Mouse (Mus musculus) spleen, adult 2 months (tissue): Measurements from ENCODE around the gene Bend4. TPM values are rescaled to one million over a fixed set of nuclear protein-coding genes. Genes with fewer than 3 reads are reported as not detected.

ENCODE experiments used
- DNase-seq, 2 experiments: peaks; one replicate each; pipeline versions ENCODE4 v3.0.0 to v3.0.0-alpha.2; 2012 to 2021; ENCODE audit warnings: low spot score in 2 of 2, low read depth in 1 of 2
- H3K27ac ChIP-seq: fragments of 200-500 bp; 2 replicates; pipeline ENCODE4 v1.5.1; 2012; ENCODE audit warnings: low read length, inconsistent platforms; ENCODE audit not compliant: insufficient read depth
- H3K27me3 ChIP-seq: fragments of 200-500 bp; 2 replicates; pipeline ENCODE4 v1.6.1; 2012; ENCODE audit warnings: mild to moderate bottlenecking, moderate library complexity, low read length, inconsistent platforms; ENCODE audit not compliant: control insufficient read depth, insufficient read depth
- H3K36me3 ChIP-seq: fragments of 200-500 bp; 2 replicates; pipeline ENCODE4 v1.6.1; 2012; ENCODE audit warnings: mild to moderate bottlenecking, low read length, inconsistent platforms; ENCODE audit not compliant: control insufficient read depth, insufficient read depth
- H3K4me1 ChIP-seq: fragments of 200-500 bp; 2 replicates; pipeline ENCODE4 v1.6.1; 2011; ENCODE audit warnings: inconsistent platforms; ENCODE audit not compliant: control insufficient read depth, insufficient read depth, insufficient read length
- H3K4me3 ChIP-seq: fragments of 200-500 bp; 2 replicates; pipeline ENCODE4 v1.5.1; 2011; ENCODE audit warnings: mild to moderate bottlenecking, inconsistent platforms; ENCODE audit not compliant: insufficient read depth, insufficient read length; ENCODE audit errors: extremely low read depth
- CTCF ChIP-seq: fragments of 200-500 bp; IDR thresholded peaks from 2 replicates; pipeline ENCODE4 v1.5.1; 2011; ENCODE audit warnings: mild to moderate bottlenecking, inconsistent platforms; ENCODE audit not compliant: insufficient read depth, insufficient read length, insufficient replicate concordance; ENCODE audit errors: extremely low read depth
- POLR2A ChIP-seq: fragments of 200-500 bp; IDR thresholded peaks from 2 replicates; pipeline ENCODE4 v1.6.1; 2011; ENCODE audit warnings: low read depth, low read length, inconsistent platforms
- WGBS: fragments of 180-500 bp; shearing (Covaris S2); methylation state at CpG from one replicate; pipeline ENCODE4 v1.1.7; 2018; 5-methylcytosine and 5-hydroxymethylcytosine counted together
- polyA plus RNA-seq: library from polyadenylated mRNA; depleted of rRNA; stranded (reverse); fragments of >200 nt; gene quantifications from 2 replicates; pipeline ENCODE4 v1.2.3, GENCODE M21; 2012; rRNA removed

The Bend4 gene
- polyA plus RNA-seq, 1 experiment = 1.1 TPM

DNA sequence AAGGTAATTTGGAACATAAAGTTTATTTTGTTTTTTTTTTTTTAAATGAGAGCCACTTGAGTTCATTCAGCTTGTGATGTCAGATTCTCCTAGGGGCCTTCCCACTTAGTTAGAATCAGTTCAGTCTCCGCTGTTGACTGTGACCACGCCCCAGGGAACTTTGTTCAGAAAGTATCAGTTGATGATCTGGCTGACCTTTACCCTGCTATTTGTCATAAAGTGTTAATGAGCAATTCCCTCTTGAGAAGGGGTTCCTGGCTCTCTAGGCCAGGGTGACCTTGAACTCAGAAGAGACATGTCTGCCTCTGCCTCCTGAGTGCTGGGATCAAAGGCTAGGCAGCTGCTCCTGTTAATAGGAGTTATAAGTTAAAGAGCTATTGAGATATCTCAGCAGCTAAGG is 81.0 kb downstream of the Bend4 start:
- 98% methylated on average over 2 of the region's 2 CpGs for WGBS
- TF ChIP-seq CTCF = no peak
- no peak for TF ChIP-seq POLR2A
- Histone ChIP-seq H3K36me3 (peaks cover 37% of the 10 kb centered on the region), H3K4me3 (no peak overlapping the region), H3K27ac (no peak overlapping the region), H3K27me3 (no peaks in the 10 kb centered on the region), H3K4me1 (no peaks in the 10 kb centered on the region)
- DNase-seq = no peak

Other genes with a start within 250 kb of the Bend4 start
- gene Tmem33, start 167.7 kb downstream of the Bend4 start, polyA plus RNA-seq = 56.6 and 61.4 TPM in 2 replicates
- 14.2 and 17.1 TPM in 2 replicates for gene Slc30a9, start 121.4 kb downstream of the Bend4 start, polyA plus RNA-seq
- 1.1 and 1.6 TPM in 2 replicates for gene Shisa3, start 179.6 kb upstream of the Bend4 start, polyA plus RNA-seq